Mouse (Mus musculus) lung, embryonic 14.5 days (tissue): ENCODE data around the gene 9130023H24Rik. TPM values are rescaled to one million over a fixed set of nuclear protein-coding genes. Genes with fewer than 3 reads are reported as not detected.

ENCODE experiments used
- ATAC-seq: fragments of 200-750 bp; cut with Nextera tagmentation; 2 replicates; pipeline ENCODE4 v1.8.0; 2017; ENCODE audit warnings: mild to moderate bottlenecking, moderate TSS enrichment, moderate library complexity; ENCODE audit not compliant: insufficient read depth
- DNase-seq: peaks from one replicate; pipeline ENCODE4 v3.0.0-alpha.2; 2015
- H3K27ac ChIP-seq: fragments of 300-500 bp; sonication (generic); 2 replicates; pipeline ENCODE4 v1.5.1; 2014; ENCODE audit warnings: low read depth, mild to moderate bottlenecking, moderate library complexity
- H3K27me3 ChIP-seq: fragments of 300-500 bp; sonication (generic); 2 replicates; pipeline ENCODE4 v1.6.1; 2014; ENCODE audit warnings: low read length, control low read depth; ENCODE audit not compliant: insufficient read depth
- H3K36me3 ChIP-seq: fragments of 300-500 bp; sonication (generic); 2 replicates; pipeline ENCODE4 v1.6.1; 2014; ENCODE audit warnings: control low read depth; ENCODE audit not compliant: insufficient read depth
- H3K4me1 ChIP-seq: fragments of 300-500 bp; sonication (generic); 2 replicates; pipeline ENCODE4 v1.6.1; 2014; ENCODE audit warnings: antibody characterized with exemption, control low read depth; ENCODE audit not compliant: insufficient read depth
- H3K4me2 ChIP-seq: fragments of 300-500 bp; sonication (generic); 2 replicates; pipeline ENCODE4 v1.6.1; 2014; ENCODE audit warnings: mild to moderate bottlenecking
- H3K4me3 ChIP-seq: fragments of 300-500 bp; sonication (generic); 2 replicates; pipeline ENCODE4 v1.5.1; 2014; ENCODE audit warnings: low read depth, low read length
- H3K9ac ChIP-seq: fragments of 300-500 bp; sonication (generic); 2 replicates; pipeline ENCODE4 v1.6.1; 2014
- H3K9me3 ChIP-seq: fragments of 300-500 bp; sonication (generic); 2 replicates; pipeline ENCODE4 v1.6.1; 2016; ENCODE audit warnings: low read depth, low read length, control low read depth
- CTCF ChIP-seq: IDR thresholded peaks from 2 replicates; pipeline ENCODE4 v1.5.1; 2016; ENCODE audit warnings: antibody characterized with exemption, low read depth
- WGBS: fragments of 180-500 bp; shearing (Covaris S2); extraction: QIAGEN DNeasy Blood & Tissue Kit; methylation state at CpG from one replicate; pipeline ENCODE4 v1.1.7; 2014; 5-methylcytosine and 5-hydroxymethylcytosine counted together
- polyA plus RNA-seq: library from polyadenylated mRNA; unstranded; fragments of >200 nt; fragmentation: Nextera tagmentation; extraction: Ambion mirVana; gene quantifications from 2 replicates; pipeline ENCODE4 v1.2.1, GENCODE M21; 2014

The 9130023H24Rik gene
- polyA plus RNA-seq, 1 experiment from 2014 or later: 8.2 TPM

DNA sequence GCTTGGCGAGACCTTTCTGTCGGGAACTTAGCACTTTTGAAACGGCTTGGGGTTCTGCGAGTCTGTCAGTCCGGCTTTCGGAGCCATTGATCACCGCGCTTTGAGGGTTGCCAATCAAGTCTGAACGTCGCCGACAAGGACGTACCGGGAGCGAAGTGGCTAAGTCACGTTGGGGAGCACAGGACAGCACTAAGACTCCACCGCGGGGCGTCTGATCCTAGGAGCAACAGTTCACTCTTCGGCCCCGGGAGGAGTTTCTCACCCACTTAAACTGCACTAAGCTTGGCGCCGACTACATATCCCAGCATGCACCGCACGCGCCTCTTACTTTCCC lies 271 bp downstream of the 9130023H24Rik start:
- H3K4me3 ChIP-seq: peak overlapping the region; percentile 73
- peak overlapping the region; percentile 75 for H3K9ac ChIP-seq
- no peak for DNase-seq
- TF ChIP-seq CTCF: no peak
- WGBS: under 1% methylated on average over 25 of the region's 25 CpGs
- no peaks in the 10 kb centered on the region for H3K27me3 ChIP-seq
- no peak; the same call in 1 of the 2 replicates for ATAC-seq
- peaks cover 8% of the 10 kb centered on the region for H3K4me1 ChIP-seq
- H3K27ac ChIP-seq: peak overlapping the region; percentile 98
- H3K4me2 ChIP-seq: peak overlapping the region; percentile 84
- peaks cover 32% of the 10 kb centered on the region for H3K36me3 ChIP-seq
- H3K9me3 ChIP-seq: no peaks in the 10 kb centered on the region

- ATAC-seq (peak; percentile 39), DNase-seq (peak; percentile 93)
- H3K4me3 ChIP-seq: peak within 1 kb of the TSS; percentile 73
- peak within 1 kb of the TSS; percentile 84 for H3K4me2 ChIP-seq
- peak within 1 kb of the TSS; percentile 98 for H3K27ac ChIP-seq
- 24% methylated on average over 37 of the region's 37 CpGs for WGBS
- no peaks in the 10 kb centered on the region for H3K27me3 ChIP-seq
- H3K9ac ChIP-seq: peak within 1 kb of the TSS; percentile 75
- H3K4me1 ChIP-seq: peaks cover 8% of the 10 kb centered on the region
- peak; percentile 84 for TF ChIP-seq CTCF
- H3K9me3 ChIP-seq: no peaks in the 10 kb centered on the region
- peaks cover 27% of the 10 kb centered on the region for H3K36me3 ChIP-seq
These were observed 807 bp downstream of the 9130023H24Rik start, which contains the start of gene Armc5 for GRCm38 (mm10) chr7:128236856-128237592. Gene Armc5 (plus strand): TSS chr7:128237342.

DNA sequence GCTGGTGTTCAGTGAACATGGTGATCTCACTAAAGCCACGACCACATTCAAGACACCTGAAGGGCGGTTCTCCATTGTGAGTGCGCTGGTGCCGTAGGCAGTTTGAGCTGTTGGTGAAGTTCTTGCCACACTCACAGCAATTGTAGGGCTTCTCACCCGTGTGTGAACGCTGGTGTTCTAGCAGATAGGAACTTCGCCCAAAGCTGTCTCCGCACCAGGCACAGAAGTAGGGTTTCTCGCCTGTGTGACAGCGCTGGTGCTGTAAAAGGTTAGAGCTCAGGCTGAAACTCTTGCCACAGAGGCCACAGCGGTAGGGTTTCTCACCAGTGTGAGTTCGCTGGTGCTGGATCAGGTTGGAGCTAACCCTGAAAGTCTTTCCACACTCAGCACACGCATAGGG lies 1.4 kb downstream of the 9130023H24Rik start:
- H3K9ac ChIP-seq: peak overlapping the region; percentile 75
- no peak for TF ChIP-seq CTCF
- DNase-seq (no peak), ATAC-seq (no peak)
- no peaks in the 10 kb centered on the region for H3K27me3 ChIP-seq
- no peak overlapping the region; the same call in 1 of the 2 replicates for H3K27ac ChIP-seq
- peaks cover 21% of the 10 kb centered on the region for H3K36me3 ChIP-seq
- H3K4me2 ChIP-seq: peak overlapping the region; percentile 84
- H3K4me3 ChIP-seq: peak overlapping the region; percentile 73; the same call in 1 of the 2 replicates
- 94% methylated on average over 13 of the region's 13 CpGs for WGBS
- H3K4me1 ChIP-seq: peaks cover 8% of the 10 kb centered on the region
- H3K9me3 ChIP-seq: no peaks in the 10 kb centered on the region

DNA sequence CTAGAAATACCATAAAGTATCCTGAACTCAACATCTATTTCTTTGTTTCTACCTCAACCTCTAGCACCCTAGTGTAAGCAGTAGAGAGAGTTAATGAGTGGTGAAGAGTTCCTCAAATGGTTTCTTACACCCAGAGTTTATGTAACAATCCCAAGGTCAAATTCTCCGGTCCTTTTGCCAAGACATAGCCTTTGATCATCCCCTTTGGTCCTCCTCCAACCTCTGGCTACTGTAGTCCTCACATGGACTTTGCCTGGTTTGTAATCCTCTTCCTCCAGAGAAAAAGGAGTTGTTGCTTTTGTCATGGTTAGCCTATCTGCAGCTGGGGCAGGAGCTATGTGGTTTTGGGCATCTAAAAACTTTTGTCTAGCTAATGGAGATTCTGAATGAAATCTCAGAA lies 2.4 kb downstream of the 9130023H24Rik start:
- Histone ChIP-seq H3K4me3 (no peak overlapping the region), H3K27me3 (no peaks in the 10 kb centered on the region), H3K9me3 (no peaks in the 10 kb centered on the region), H3K9ac (no peak overlapping the region), H3K36me3 (peaks cover 11% of the 10 kb centered on the region), H3K4me1 (peaks cover 8% of the 10 kb centered on the region), H3K4me2 (no peak overlapping the region), H3K27ac (no peak overlapping the region)
- WGBS: 66% methylated on average over 1 of the region's 1 CpGs
- ATAC-seq (no peak), DNase-seq (no peak)
- no peak for TF ChIP-seq CTCF

DNA sequence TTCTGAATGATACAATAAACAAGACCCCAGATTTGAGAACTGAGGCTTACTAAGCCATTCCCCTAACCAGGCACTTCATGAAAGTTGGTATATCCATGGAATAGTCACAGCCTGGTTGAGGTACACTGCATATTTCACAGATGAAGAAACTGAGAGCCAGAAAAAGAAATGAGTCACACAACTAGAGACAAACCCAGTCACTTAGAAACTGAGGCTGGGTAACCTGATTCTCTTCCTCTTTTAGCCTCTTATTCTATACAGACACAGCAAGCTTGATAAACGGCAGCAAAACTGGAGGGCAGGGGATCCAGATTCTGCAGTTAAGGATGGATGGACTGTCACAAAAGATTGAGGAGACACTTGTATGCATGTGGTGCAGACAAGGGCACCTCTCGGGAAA lies 3.0 kb downstream of the 9130023H24Rik start:
- Histone ChIP-seq H3K27me3 (no peaks in the 10 kb centered on the region), H3K4me1 (peaks cover 8% of the 10 kb centered on the region), H3K9me3 (no peaks in the 10 kb centered on the region), H3K4me3 (no peak overlapping the region), H3K9ac (no peak overlapping the region), H3K4me2 (no peak overlapping the region), H3K36me3 (peaks cover 4% of the 10 kb centered on the region), H3K27ac (no peak overlapping the region)
- WGBS: 73% methylated on average over 2 of the region's 2 CpGs
- ATAC-seq: no peak
- TF ChIP-seq CTCF: no peak
- DNase-seq: no peak

DNA sequence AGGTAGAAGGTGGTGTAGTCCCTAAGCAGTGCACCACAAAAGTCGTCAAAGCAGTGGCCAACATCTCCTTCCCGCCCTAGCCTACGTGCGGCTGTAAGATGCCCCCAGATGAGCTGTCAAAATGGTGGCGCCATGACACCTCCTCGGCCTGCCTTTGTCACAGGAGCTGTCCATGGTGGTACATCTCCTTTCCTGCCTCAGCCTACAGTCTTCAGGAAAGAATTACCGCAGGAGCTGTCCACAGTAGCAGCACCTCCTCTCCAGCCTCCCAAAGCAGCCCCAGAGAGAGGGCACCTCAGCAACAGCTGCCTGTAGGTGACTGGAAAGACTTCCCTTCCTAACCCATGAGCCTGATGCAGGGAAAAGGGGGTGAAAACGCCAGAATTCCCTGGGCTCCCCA lies 6.1 kb downstream of the 9130023H24Rik start:
- no peak overlapping the region for H3K9ac ChIP-seq
- H3K4me3 ChIP-seq: no peak overlapping the region
- DNase-seq (peak; percentile 48), ATAC-seq (no peak)
- 29% methylated on average over 8 of the region's 8 CpGs for WGBS
- no peaks in the 10 kb centered on the region for H3K4me1 ChIP-seq
- no peak overlapping the region for H3K4me2 ChIP-seq
- no peaks in the 10 kb centered on the region for H3K36me3 ChIP-seq
- no peak overlapping the region for H3K27ac ChIP-seq
- no peak for TF ChIP-seq CTCF
- no peaks in the 10 kb centered on the region for H3K9me3 ChIP-seq
- no peaks in the 10 kb centered on the region for H3K27me3 ChIP-seq

DNA sequence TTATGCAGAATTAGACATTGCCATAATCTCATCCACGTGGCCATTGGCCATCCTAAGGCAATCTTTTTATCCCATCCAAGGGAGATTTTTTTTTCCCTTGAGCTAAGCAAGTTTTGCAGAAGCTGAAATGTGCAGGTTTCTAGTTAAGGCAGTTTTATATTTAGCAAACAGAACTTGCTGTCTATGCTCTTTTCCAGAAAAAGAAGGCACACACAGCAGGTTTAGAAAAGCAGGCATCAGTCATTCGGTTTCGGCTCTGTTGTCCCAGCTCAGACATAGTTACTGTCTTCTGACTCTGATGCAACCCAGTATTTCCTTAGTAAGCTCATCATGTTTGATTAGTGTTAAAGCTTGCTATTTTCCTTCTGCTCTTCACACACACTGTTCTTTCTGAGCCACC lies 16.9 kb downstream of the 9130023H24Rik start:
- H3K36me3 ChIP-seq: no peaks in the 10 kb centered on the region
- no peak overlapping the region for H3K4me2 ChIP-seq
- WGBS: 83% methylated on average over 3 of the region's 3 CpGs
- DNase-seq (no peak), ATAC-seq (no peak)
- no peak overlapping the region for H3K4me3 ChIP-seq
- TF ChIP-seq CTCF: no peak
- H3K27me3 ChIP-seq: no peaks in the 10 kb centered on the region
- no peak overlapping the region for H3K27ac ChIP-seq
- H3K4me1 ChIP-seq: no peaks in the 10 kb centered on the region
- no peaks in the 10 kb centered on the region for H3K9me3 ChIP-seq
- no peak overlapping the region for H3K9ac ChIP-seq
